Mouse (Mus musculus): ENCODE results near the gene Adcy9.

Adcy9 gene

DNA sequence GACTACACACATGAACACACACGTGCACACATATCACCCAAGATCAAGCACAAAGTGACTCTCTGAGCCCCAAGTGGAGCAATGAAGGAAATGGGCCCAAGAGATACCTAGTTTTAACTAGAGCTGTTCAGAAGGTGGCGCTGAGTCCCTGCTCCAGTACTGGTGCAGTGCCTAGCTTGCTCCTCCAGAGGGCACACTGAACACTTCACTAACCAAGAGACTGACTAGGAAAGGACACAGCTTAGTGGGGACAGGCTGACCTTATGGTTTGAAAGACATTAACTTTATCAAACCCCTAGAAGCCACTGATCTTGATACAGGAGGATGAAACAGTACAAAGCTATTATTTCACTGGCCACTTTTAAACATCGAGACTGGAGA is 104.2 kb downstream of the Adcy9 start:
- peak; percentile 56 to 72 for DNase-seq

GRCm38 (mm10) chr16:4315352-4316093 is 104.8 kb downstream of the Adcy9 start:
- no peak for DNase-seq

DNA sequence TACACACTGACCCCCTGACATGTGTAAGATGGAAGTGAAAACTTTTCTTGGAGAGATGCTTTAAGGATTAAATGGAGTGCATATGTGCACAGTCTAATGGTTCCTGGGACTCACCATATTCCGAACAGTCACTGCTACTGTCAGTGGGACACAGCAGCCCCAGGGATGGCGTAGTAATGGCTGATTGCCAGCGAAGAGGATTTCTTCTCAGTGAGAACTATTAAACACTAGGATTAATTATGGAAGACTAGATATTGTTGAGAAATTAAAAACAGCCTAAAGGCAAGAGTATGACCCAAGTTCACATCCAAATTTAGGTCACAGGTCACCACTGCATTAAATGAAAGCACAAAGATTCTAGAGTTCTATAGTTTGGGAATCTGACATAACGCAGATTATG is 105.4 kb downstream of the Adcy9 start:
- DNase-seq, result no peak

- no peak for DNase-seq
Measured at GRCm38 (mm10) chr16:4312018-4312417, 108.3 kb downstream of the Adcy9 start.

GRCm38 (mm10) chr16:4311608-4312007 is 108.7 kb downstream of the Adcy9 start:
- DNase-seq, result no peak

DNA sequence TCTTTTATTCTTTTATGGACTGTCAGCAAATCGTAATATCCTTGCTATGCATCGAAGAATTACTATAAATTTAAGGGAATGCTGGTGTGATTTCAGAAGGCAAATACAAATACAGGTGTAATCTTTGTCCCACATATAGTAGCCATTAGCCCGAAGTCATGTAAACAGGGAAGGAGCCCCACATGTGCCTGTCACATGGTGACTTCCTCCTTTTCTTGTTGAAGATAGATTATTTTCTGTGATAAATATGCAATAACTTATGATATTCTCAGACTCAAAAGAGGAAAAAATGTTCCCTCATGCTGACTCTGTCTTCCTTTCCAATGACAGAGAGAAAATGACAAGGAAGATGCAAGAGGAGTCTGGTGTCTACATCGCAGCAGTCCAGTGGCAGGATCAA is 112.5 kb downstream of the Adcy9 start:
- DNase-seq, result no peak

GRCm38 (mm10) chr16:4304176-4304922 is 115.9 kb downstream of the Adcy9 start:
- DNase-seq, result no peak

GRCm38 (mm10) chr16:4303554-4303953 is 116.7 kb downstream of the Adcy9 start:
- DNase-seq, result no peak

GRCm38 (mm10) chr16:4300280-4300679 is 120.0 kb downstream of the Adcy9 start:
- DNase-seq, result no peak

- DNase-seq, result no peak
Measured at GRCm38 (mm10) chr16:4293259-4293658, 127.0 kb downstream of the Adcy9 start.

DNA sequence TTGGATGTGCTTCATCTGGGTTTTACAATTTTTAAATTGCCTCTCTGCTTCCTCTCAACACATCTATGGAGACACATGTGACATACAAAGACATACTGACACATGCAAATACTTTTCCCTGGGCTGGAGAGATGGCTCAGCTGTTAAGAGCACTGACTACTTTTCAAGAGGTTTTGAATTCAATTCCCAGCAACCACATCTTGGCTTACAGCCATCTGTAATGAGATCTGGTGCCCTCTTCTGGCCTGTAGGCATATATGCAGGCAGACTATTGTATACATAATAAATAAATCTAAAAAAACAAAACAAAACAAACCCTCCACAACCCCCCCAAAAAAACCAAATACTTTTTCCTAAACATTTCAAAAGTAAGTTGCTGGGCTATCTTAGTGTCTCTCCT is 130.8 kb downstream of the Adcy9 start:
- DNase-seq, result no peak

DNA sequence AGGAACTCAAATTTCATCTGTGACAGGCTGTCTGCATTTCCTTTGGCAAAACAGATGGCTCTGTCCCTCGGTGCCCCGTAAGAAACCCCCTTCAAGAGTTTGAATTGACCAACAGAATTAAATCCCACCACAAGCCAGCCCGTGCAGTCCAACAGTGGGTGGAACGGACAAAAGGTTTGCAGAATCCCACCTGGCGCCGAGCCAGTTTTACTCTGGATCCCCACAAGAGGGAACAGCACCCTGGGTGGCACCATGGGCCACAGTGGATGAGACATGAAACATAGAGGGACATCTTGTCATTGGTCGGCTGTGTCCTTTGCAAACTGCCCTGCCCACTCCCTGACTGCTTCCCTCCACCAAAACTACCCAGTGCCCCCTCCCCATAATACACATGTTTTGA is 133.7 kb downstream of the Adcy9 start:
- no peak for DNase-seq

DNA sequence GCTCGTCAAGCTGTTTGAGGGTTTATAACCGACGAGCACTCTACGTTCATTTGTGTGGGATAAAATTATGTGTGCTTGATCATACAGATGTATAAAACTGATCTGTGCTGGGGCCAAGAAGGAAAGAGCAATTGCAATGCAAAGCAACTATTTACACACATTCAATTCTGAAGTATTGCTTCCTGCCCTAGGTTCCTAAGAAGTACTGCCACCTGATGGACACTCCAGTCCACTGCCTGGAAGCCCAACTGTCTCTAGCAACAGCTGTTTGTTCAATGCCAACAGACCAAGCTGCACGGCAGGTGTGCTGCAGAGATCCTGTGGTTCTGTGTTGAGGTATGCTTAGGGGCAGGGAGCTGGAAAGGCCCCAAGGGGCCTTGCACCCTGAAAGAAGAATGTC is 135.0 kb downstream of the Adcy9 start:
- no peak for DNase-seq

GRCm38 (mm10) chr16:4283267-4283851 is 136.9 kb downstream of the Adcy9 start:
- DNase-seq, result no peak

GRCm38 (mm10) chr16:4281470-4281869 is 138.8 kb downstream of the Adcy9 start:
- no peak for DNase-seq

DNA sequence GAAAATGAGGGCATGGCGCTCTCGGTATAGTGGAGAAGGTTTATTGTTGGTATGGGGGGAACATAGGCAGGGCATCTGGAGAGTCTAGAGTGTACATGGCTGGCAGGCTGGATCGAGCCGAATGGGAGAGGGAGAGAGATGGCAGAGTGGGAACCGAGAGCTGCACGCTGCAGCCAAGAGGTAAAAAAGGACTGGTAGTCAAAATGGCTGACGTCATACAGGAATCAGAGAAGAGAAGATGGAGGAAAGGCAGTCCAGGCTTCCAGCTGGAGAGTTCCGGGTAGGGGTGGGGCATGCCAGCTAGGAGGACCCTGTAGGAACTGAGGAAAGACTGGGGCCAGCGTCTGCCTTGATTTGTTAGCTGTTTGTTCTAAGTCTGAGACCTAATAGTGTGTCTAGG is 139.3 kb downstream of the Adcy9 start:
- DNase-seq, result no peak

DNA sequence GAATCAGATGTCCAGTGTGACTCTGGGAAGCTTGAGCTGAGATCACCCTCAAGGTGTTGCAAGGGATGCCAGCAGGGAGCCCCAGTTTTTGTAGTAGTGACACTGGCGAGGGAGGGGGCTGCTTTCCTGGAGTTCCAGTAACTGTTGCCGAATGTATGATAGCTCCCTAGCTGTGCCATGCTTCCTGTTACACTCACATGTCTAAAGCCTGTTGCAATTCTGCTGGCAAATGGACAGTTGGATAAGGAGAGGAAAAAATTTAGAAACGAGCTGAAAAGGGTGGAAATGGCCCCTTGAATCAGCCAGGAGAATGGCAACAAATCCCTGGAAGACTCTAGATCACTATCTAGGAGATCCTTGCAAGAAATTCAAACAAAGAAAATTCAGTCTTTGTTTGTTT is 140.7 kb downstream of the Adcy9 start:
- no peak for DNase-seq

GRCm38 (mm10) chr16:4276621-4277020 is 143.7 kb downstream of the Adcy9 start:
- no peak for DNase-seq

GRCm38 (mm10) chr16:4276151-4276550 is 144.1 kb downstream of the Adcy9 start:
- DNase-seq, result no peak

GRCm38 (mm10) chr16:4273702-4274476 is 146.4 kb downstream of the Adcy9 start:
- no peak for DNase-seq

DNA sequence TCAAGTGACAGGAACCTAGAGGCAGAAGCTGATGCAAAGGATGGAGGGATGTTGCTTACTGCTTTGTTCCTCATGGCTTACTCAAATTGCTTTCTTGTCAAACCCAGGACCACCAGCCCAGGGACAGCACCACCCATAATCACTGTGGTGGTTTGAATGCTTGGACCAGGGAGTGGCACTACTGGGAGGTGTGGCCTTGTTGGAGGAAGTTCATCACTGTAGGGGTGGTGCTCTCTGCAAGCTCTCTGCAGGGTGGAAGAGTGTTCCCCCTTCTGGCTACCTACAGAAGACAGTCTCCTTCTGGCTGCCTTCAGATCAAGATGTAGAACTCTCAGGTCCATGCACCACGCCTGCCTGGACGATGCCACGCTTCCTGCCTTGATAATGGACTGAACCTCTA is 148.0 kb downstream of the Adcy9 start:
- DNase-seq, result no peak

GRCm38 (mm10) chr16:4270911-4271310 is 149.4 kb downstream of the Adcy9 start:
- DNase-seq, result no peak
